Mouse (Mus musculus): ENCODE results near the gene Tppp2.

Gene Tppp2

GRCm38 (mm10) chr14:51942236-51942635 is 24.0 kb downstream of the Tppp2 start:
- DNase-seq (ENCODE audit: low read depth, low spot score): no peak

GRCm38 (mm10) chr14:51943336-51943735 is 25.1 kb downstream of the Tppp2 start:
- DNase-seq (ENCODE audit: low read depth, low spot score): no peak

- no peak for DNase-seq (ENCODE audit: low read depth, low spot score)
Measured at GRCm38 (mm10) chr14:51960316-51960715, 42.1 kb downstream of the Tppp2 start.

GRCm38 (mm10) chr14:51967400-51967799 is 49.2 kb downstream of the Tppp2 start:
- DNase-seq (ENCODE audit: low read depth, low spot score): no peak

Measured in skeletal muscle tissue, adult 2 months (tissue).